Mouse (Mus musculus) heart, embryonic 10.5 days (tissue): ENCODE data around the gene Defb48. TPM values are rescaled to one million over a fixed set of nuclear protein-coding genes. Genes with fewer than 3 reads are reported as not detected.
A peak's percentile ranks its signal among the peaks of the same experiment; 100 is the strongest.

Experiments
- DNase-seq: peaks from one replicate; pipeline ENCODE4 v3.0.0-alpha.2; 2017; ENCODE audit warnings: low spot score
- H3K27ac ChIP-seq: fragments of 300-500 bp; sonication (generic); 2 replicates; pipeline ENCODE4 v1.5.1; 2016; ENCODE audit warnings: mild to moderate bottlenecking
- H3K27me3 ChIP-seq: fragments of 300-500 bp; sonication (generic); 2 replicates; pipeline ENCODE4 v1.6.1; 2016; ENCODE audit warnings: mild to moderate bottlenecking; ENCODE audit not compliant: poor library complexity, insufficient read depth, severe bottlenecking
- H3K36me3 ChIP-seq: fragments of 300-500 bp; sonication (generic); 2 replicates; pipeline ENCODE4 v1.6.1; 2016; ENCODE audit warnings: mild to moderate bottlenecking, moderate library complexity
- H3K4me1 ChIP-seq: fragments of 300-500 bp; sonication (generic); 2 replicates; pipeline ENCODE4 v1.6.1; 2016; ENCODE audit warnings: mild to moderate bottlenecking
- H3K4me3 ChIP-seq: fragments of 300-500 bp; sonication (generic); 2 replicates; pipeline ENCODE4 v1.5.1; 2016; ENCODE audit warnings: mild to moderate bottlenecking, moderate library complexity
- H3K9me3 ChIP-seq: fragments of 300-500 bp; sonication (generic); 2 replicates; pipeline ENCODE4 v1.6.1; 2016; ENCODE audit warnings: mild to moderate bottlenecking, moderate library complexity
- WGBS: fragments of 180-500 bp; shearing (Covaris S2); methylation state at CpG from one replicate; pipeline ENCODE4 v1.1.7; 2016; 5-methylcytosine and 5-hydroxymethylcytosine counted together
- polyA plus RNA-seq: library from polyadenylated mRNA; unstranded; fragments of >200 nt; fragmentation: Nextera tagmentation; extraction: Ambion mirVana; gene quantifications from 2 replicates; pipeline ENCODE4 v1.2.1, GENCODE M21; 2016

Defb48 gene
- not detected in 2 replicates for polyA plus RNA-seq

DNA sequence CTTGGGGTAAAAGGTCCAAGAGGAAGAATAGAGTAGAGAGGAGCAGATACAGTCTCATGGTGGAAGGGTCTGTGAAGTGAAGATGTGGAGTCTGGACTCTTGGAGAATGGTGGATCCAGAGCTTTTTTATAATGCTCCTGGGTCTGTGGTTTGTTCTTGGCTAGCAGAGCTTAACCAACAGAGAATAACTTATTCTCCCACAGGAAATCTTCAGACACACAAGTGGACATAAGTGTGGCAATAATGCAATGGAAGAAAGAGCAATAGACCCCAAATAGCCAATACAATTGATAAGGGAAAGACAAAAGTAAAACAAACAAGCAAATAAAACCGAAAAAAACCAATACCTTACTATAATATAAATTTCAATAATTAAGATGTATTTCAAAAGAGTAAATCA, at the start of gene Defb48:
Defb48 (minus strand) TSS at position 101 of the 400 bp plus-strand sequence.
- H3K4me3 ChIP-seq = no peak within 1 kb of the TSS
- no peaks in the 10 kb centered on the region for H3K9me3 ChIP-seq
- no peaks in the 10 kb centered on the region for H3K27me3 ChIP-seq
- H3K36me3 ChIP-seq = no peaks in the 10 kb centered on the region
- 74% methylated on average over 1 of the region's 1 CpGs for WGBS
- no peak within 1 kb of the TSS for H3K27ac ChIP-seq
- DNase-seq = no peak
- no peaks in the 10 kb centered on the region for H3K4me1 ChIP-seq

- Histone ChIP-seq H3K9me3 (no peaks in the 10 kb centered on the region), H3K4me1 (peaks cover 20% of the 10 kb centered on the region), H3K27me3 (peaks cover 25% of the 10 kb centered on the region), H3K4me3 (no peak overlapping the region), H3K36me3 (no peaks in the 10 kb centered on the region), H3K27ac (no peak overlapping the region)
- DNase-seq = no peak
- WGBS = 43% methylated on average over 6 of the region's 6 CpGs
These were observed 36.3 kb upstream of the Defb48 start for GRCm38 (mm10) chr14:63020524-63021156.

DNA sequence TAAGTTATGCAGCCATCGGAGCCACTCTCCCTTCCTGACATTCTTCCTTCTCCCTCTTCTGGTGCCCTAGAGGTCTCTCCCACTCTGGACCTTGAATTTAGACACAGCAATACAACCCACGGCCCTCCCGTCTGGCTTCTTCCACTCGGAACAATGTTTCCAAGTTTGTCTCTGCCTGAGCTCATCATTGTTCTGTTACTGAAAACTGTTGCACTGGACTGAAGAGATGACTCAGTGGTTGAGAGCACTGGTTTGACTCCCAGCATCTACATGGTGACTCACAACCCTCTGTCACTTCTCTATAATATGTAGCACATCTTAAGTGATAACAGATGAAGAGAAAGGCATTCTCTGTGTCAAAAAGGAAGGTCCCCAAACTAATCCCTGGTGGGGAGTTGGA, 30.4 kb upstream of the Defb48 start:
- DNase-seq = no peak
- WGBS = 74% methylated on average over 4 of the region's 4 CpGs
- no peaks in the 10 kb centered on the region for H3K9me3 ChIP-seq
- H3K27ac ChIP-seq = no peak overlapping the region
- H3K27me3 ChIP-seq = peaks cover 15% of the 10 kb centered on the region
- no peaks in the 10 kb centered on the region for H3K36me3 ChIP-seq
- H3K4me3 ChIP-seq = no peak overlapping the region
- H3K4me1 ChIP-seq = peaks cover 4% of the 10 kb centered on the region

GRCm38 (mm10) chr14:63013082-63013481, 28.8 kb upstream of the Defb48 start:
- H3K27ac ChIP-seq = no peak overlapping the region
- no peaks in the 10 kb centered on the region for H3K9me3 ChIP-seq
- H3K27me3 ChIP-seq = peaks cover 18% of the 10 kb centered on the region
- no peak overlapping the region for H3K4me3 ChIP-seq
- no peaks in the 10 kb centered on the region for H3K36me3 ChIP-seq
- DNase-seq = no peak
- H3K4me1 ChIP-seq = no peaks in the 10 kb centered on the region
- 81% methylated on average over 4 of the region's 4 CpGs for WGBS

DNA sequence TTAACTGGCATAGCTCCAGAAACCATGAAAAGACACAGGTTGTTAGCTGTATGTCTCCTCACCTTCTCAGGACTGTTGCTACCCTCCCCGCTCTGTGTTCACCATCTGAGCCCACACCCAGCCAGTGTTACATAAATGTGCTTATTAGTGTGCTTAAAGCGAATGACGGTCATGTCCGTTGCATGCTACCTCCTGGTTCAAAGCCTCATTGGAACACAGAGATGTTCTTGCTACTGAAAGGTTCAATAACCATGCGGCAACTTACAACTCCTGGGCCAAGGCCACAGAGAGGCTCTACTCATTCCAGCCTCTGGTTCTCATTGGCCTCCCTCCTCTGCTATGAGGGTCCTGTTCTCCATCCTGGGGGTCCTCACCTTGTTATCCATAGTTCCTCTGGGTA, 27.2 kb upstream of the Defb48 start, which contains the start of gene Defb43:
Defb43 (plus strand) TSS at position 301 of the 400 bp plus-strand sequence.
- Histone ChIP-seq H3K9me3 (no peaks in the 10 kb centered on the region), H3K4me3 (no peak within 1 kb of the TSS), H3K27me3 (peaks cover 9% of the 10 kb centered on the region; the same call in 1 of the 2 replicates), H3K27ac (no peak within 1 kb of the TSS), H3K4me1 (no peaks in the 10 kb centered on the region), H3K36me3 (no peaks in the 10 kb centered on the region)
- DNase-seq = no peak
- 93% methylated on average over 5 of the region's 5 CpGs for WGBS

- H3K27ac ChIP-seq = no peak overlapping the region
These were observed 18.3 kb upstream of the Defb48 start for GRCm38 (mm10) chr14:63002588-63002987.

DNA sequence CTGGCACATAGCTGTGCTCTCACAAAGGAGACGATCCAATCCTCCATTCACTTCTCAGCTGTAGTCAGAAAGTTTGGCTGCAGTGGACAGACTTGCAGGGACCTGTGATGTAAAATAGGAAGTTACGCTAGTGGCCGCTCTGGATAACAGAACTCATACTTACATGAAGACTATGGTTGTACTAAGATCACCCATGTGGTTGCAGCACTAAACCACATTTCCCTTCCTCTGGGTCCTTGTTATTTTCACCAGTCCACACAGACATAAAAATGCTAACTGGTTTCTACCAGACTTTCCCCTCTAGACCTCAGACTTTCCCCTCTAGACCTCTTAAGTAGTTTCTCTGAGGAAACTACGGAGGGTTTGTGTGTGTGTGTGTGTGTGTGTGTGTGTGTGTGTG, 14.7 kb upstream of the Defb48 start:
- Histone ChIP-seq H3K4me1 (no peaks in the 10 kb centered on the region), H3K9me3 (no peaks in the 10 kb centered on the region), H3K4me3 (no peak overlapping the region), H3K27ac (no peak overlapping the region), H3K36me3 (no peaks in the 10 kb centered on the region), H3K27me3 (peaks cover 3% of the 10 kb centered on the region; the same call in 1 of the 2 replicates)
- 90% methylated on average over 4 of the region's 4 CpGs for WGBS
- DNase-seq = no peak

More at GRCm38 (mm10) chr14:63002588-63002987, 18.3 kb upstream of the Defb48 start:
- H3K27me3 ChIP-seq = peaks cover 3% of the 10 kb centered on the region; the same call in 1 of the 2 replicates
- no peaks in the 10 kb centered on the region for H3K4me1 ChIP-seq
- no peak overlapping the region for H3K4me3 ChIP-seq
- no peaks in the 10 kb centered on the region for H3K9me3 ChIP-seq
- DNase-seq = no peak
- 70% methylated on average over 2 of the region's 2 CpGs for WGBS
- H3K36me3 ChIP-seq = no peaks in the 10 kb centered on the region

DNA sequence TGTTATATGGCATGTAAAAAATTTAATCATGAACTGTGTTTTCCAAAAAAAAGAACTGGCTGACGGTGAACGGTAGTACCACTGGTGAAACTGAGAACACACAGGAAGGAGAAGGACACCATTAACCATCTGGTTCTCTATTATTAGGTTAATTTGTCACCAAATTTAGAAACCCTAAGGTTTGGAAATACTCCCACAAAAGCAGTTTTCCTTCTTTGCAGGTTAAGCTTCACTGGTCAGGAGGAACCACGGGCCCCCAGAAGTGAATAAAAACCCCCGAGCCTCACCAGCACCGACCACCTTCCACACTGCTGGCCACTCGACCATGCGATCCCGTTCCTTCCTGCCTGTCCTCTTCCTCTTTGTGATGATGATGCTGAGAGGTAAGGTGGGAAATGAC, 13.5 kb upstream of the Defb48 start, which contains the start of gene Defb47:
Defb47 (plus strand) TSS at position 301 of the 400 bp plus-strand sequence.
- no peak for DNase-seq
- WGBS = 80% methylated on average over 8 of the region's 8 CpGs
- Histone ChIP-seq H3K4me3 (no peak within 1 kb of the TSS), H3K9me3 (no peaks in the 10 kb centered on the region), H3K27me3 (peaks cover 3% of the 10 kb centered on the region; the same call in 1 of the 2 replicates), H3K36me3 (no peaks in the 10 kb centered on the region), H3K4me1 (0 out of 2 replicates have a peak, but pooled peaks cover 4% of the 10 kb centered on the region), H3K27ac (no peak within 1 kb of the TSS)

DNA sequence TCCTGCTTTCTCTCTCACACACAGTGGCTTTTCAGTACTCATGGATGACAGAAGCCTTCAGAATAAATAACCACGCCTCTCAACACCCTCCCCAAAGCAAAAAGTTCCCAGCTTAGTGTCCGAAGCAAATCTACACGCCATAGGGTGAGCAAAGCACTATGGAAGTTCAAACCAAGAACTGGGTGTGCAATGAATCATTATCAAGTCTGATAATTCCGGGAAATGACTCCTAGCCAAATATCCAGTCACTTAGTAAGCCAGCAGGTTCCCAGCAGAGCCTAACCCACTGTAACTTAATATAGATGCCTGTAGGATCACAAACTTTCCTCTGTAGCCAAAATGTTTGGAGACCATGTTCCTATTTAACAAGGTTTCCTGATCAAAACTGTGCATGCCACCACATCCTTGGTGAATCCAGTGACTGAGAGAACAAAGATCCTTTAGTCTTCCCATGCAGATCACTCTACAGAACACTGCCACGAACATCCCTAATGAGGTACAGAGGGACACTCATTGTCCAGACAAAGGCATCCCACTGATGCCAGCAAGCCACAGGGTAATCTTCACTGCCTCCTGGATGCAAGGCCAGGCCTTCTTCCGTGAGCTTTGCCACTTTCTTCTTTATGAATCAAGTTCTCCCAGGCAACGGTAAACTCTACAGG, 7.7 kb upstream of the Defb48 start:
- H3K27me3 ChIP-seq = no peaks in the 10 kb centered on the region
- no peaks in the 10 kb centered on the region for H3K9me3 ChIP-seq
- no peak overlapping the region for H3K4me3 ChIP-seq
- no peaks in the 10 kb centered on the region for H3K36me3 ChIP-seq
- H3K4me1 ChIP-seq = 0 out of 2 replicates have a peak, but pooled peaks cover 4% of the 10 kb centered on the region
- no peak for DNase-seq
- H3K27ac ChIP-seq = no peak overlapping the region
- 69% methylated on average over 7 of the region's 7 CpGs for WGBS

DNA sequence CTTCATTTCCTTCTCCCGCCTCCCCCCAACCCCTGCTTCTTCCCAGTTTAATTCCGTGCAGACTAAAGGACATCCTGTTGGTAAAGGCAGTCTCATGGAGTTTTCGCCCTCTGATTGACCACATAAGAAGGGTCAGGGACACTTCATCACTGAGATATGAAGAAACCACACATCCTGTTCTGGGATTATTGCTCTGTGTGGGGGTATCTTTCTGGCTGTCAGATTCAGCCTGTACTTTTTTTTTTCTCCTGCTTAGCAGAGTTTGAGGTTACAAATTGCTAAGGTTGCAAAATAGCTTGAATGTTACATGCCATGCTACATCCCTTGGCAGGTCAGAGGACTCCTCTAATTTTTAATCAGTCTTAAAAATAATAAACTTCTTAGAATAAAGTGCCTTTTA, 7.0 kb upstream of the Defb48 start:
- H3K4me3 ChIP-seq = no peak overlapping the region
- H3K4me1 ChIP-seq = 0 out of 2 replicates have a peak, but pooled peaks cover 4% of the 10 kb centered on the region
- 74% methylated on average over 3 of the region's 3 CpGs for WGBS
- H3K27ac ChIP-seq = no peak overlapping the region
- DNase-seq = no peak
- H3K36me3 ChIP-seq = no peaks in the 10 kb centered on the region
- no peaks in the 10 kb centered on the region for H3K27me3 ChIP-seq
- H3K9me3 ChIP-seq = no peaks in the 10 kb centered on the region

DNA sequence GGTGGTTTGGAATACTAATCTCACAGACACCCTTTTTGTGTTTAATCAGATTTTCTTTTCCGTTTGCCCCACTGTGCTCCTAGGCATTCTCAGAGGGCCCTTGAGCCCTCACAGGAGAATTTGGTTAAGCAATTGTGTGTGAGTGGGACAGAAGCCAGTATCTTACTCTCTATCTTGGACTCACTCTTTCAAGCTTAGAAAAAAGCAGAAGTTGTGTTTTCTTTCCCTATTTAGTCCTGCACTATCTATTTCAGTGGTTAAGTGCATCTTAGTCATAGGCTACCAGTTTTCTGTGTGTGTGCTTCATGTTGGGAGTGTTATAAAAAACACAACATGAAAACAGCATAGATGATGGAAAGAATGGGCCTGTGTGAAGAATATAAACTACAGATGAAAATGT, 4.5 kb downstream of the Defb48 start:
- no peak for DNase-seq
- no peaks in the 10 kb centered on the region for H3K9me3 ChIP-seq
- WGBS = 72% methylated on average over 1 of the region's 1 CpGs

GRCm38 (mm10) chr14:62975046-62975445, 9.3 kb downstream of the Defb48 start:
- H3K27me3 ChIP-seq = no peaks in the 10 kb centered on the region
- no peaks in the 10 kb centered on the region for H3K36me3 ChIP-seq
- H3K27ac ChIP-seq = no peak overlapping the region
- WGBS = 4% methylated on average over 5 of the region's 5 CpGs
- DNase-seq = no peak
- no peaks in the 10 kb centered on the region for H3K4me1 ChIP-seq
- no peaks in the 10 kb centered on the region for H3K9me3 ChIP-seq
- 0 out of 2 replicates have a peak overlapping the region, but pooled peaks have one; percentile 28 for H3K4me3 ChIP-seq

More for the DNA sequence above, 4.5 kb downstream of the Defb48 start:
- no peak overlapping the region for H3K4me3 ChIP-seq
- H3K27ac ChIP-seq = no peak overlapping the region
- no peaks in the 10 kb centered on the region for H3K4me1 ChIP-seq
- H3K27me3 ChIP-seq = no peaks in the 10 kb centered on the region
- H3K36me3 ChIP-seq = no peaks in the 10 kb centered on the region

- Histone ChIP-seq H3K4me3 (peak overlapping the region; percentile 49), H3K4me1 (peaks cover 25% of the 10 kb centered on the region), H3K36me3 (no peaks in the 10 kb centered on the region), H3K27me3 (no peaks in the 10 kb centered on the region), H3K27ac (peak overlapping the region; percentile 71), H3K9me3 (no peaks in the 10 kb centered on the region)
- WGBS = 23% methylated on average over 15 of the region's 15 CpGs
- no peak for DNase-seq
These were observed 18.3 kb downstream of the Defb48 start for GRCm38 (mm10) chr14:62965811-62966520.
